Mouse (Mus musculus): ENCODE measurements around the gene Cep131. TPM values are rescaled to one million over a fixed set of nuclear protein-coding genes. Genes with fewer than 3 reads are reported as not detected.

Gene Cep131
- polyA plus RNA-seq, 1 experiment from 2014 or later: 28.1 TPM

DNA sequence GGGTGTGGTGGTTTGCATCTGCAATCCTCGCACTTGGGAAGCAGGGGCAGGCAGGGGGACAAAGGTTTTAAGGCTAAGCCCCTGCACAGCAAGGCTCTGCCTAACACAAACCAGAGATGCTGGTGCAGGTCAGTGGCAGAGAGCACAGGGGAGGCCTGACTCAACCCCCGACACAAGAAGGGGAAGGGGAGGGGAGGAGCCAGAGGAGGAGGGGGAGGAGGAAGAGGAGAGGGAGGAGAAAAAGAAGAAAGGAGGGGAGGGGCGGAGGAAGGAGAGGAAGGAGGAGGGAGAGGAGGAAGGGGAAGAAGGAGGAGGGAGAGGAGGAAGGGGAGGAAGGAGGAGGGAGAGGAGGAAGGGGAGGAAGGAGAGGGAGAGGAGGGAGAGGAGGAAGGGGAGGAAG lies 52.3 kb downstream of the Cep131 start:
- DNase-seq (ENCODE audit: low spot score): no peak
- no peak overlapping the region for H3K9ac ChIP-seq
- no peaks in the 10 kb centered on the region for H3K4me1 ChIP-seq (replicated peaks; ENCODE audit: control insufficient read depth, insufficient read depth, low read length)
- H3K4me2 ChIP-seq (replicated peaks): no peak overlapping the region
- H3K27ac ChIP-seq: no peak overlapping the region
- no peaks in the 10 kb centered on the region for H3K9me3 ChIP-seq (ENCODE audit: control insufficient read depth, low read length)
- H3K4me3 ChIP-seq (replicated peaks; ENCODE audit: low read length): no peak overlapping the region
- 29% methylated on average over 3 of the region's 3 CpGs for WGBS
- no peaks in the 10 kb centered on the region for H3K36me3 ChIP-seq (replicated peaks; ENCODE audit: control insufficient read depth, insufficient read depth)
- ATAC-seq (ENCODE audit: low FRiP score): no peak
- no peaks in the 10 kb centered on the region for H3K27me3 ChIP-seq (ENCODE audit: control insufficient read depth, insufficient read depth, low read length)

DNA sequence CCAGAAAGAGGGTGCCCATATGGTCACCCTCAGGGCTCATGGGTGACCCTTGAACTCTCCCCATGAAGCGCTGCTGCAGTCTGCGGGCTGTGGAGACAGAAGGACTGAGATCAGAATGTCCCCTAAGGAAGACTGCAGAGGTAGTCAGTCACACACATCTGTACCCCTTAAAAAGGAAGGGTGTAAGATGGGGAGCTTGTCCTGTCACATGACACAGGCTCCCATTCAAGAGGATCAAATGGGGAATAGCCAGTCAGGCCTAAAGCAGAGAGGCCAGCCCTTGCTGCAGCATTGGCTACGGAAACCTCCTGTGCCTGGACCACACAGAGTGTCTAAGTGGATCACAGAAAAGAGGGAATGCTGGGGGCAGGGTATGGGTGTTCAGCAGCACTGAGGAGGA lies 53.2 kb downstream of the Cep131 start:
- no peak for ATAC-seq (ENCODE audit: low FRiP score)
- no peaks in the 10 kb centered on the region for H3K27me3 ChIP-seq (ENCODE audit: control insufficient read depth, insufficient read depth, low read length)
- 59% methylated on average over 3 of the region's 3 CpGs for WGBS
- H3K9ac ChIP-seq: no peak overlapping the region
- no peaks in the 10 kb centered on the region for H3K4me1 ChIP-seq (replicated peaks; ENCODE audit: control insufficient read depth, insufficient read depth, low read length)
- H3K4me3 ChIP-seq (replicated peaks; ENCODE audit: low read length): no peak overlapping the region
- no peaks in the 10 kb centered on the region for H3K36me3 ChIP-seq (replicated peaks; ENCODE audit: control insufficient read depth, insufficient read depth)
- H3K27ac ChIP-seq: no peak overlapping the region
- H3K4me2 ChIP-seq (replicated peaks): no peak overlapping the region
- H3K9me3 ChIP-seq (ENCODE audit: control insufficient read depth, low read length): no peaks in the 10 kb centered on the region
- no peak for DNase-seq (ENCODE audit: low spot score)

DNA sequence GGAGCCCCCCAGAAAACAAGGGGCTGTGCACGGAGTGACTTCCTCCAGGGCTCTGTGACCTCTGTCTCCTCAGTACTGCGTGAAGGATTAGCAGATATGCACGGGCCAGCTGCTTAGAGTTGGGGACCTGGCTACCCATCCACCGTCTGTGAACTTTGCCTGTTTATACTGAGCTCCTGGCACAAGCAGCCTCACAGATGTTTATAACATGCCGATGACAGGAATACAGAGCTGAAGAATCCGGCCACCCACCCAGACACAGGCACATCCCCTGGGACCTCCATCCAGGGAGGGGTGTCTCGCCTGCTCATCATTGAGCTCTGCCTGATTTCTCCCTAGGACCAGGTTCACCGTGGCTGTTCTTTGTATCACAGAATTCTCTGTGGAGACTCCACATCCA lies 54.6 kb downstream of the Cep131 start:
- no peaks in the 10 kb centered on the region for H3K9me3 ChIP-seq (ENCODE audit: control insufficient read depth, low read length)
- H3K27ac ChIP-seq: no peak overlapping the region
- H3K27me3 ChIP-seq (ENCODE audit: control insufficient read depth, insufficient read depth, low read length): no peaks in the 10 kb centered on the region
- no peak overlapping the region for H3K4me2 ChIP-seq (replicated peaks)
- DNase-seq (ENCODE audit: low spot score) (no peak), ATAC-seq (ENCODE audit: low FRiP score) (no peak)
- H3K36me3 ChIP-seq (replicated peaks; ENCODE audit: control insufficient read depth, insufficient read depth): no peaks in the 10 kb centered on the region
- 62% methylated on average over 8 of the region's 8 CpGs for WGBS
- H3K4me1 ChIP-seq (replicated peaks; ENCODE audit: control insufficient read depth, insufficient read depth, low read length): no peaks in the 10 kb centered on the region
- H3K4me3 ChIP-seq (replicated peaks; ENCODE audit: low read length): no peak overlapping the region
- no peak overlapping the region for H3K9ac ChIP-seq

DNA sequence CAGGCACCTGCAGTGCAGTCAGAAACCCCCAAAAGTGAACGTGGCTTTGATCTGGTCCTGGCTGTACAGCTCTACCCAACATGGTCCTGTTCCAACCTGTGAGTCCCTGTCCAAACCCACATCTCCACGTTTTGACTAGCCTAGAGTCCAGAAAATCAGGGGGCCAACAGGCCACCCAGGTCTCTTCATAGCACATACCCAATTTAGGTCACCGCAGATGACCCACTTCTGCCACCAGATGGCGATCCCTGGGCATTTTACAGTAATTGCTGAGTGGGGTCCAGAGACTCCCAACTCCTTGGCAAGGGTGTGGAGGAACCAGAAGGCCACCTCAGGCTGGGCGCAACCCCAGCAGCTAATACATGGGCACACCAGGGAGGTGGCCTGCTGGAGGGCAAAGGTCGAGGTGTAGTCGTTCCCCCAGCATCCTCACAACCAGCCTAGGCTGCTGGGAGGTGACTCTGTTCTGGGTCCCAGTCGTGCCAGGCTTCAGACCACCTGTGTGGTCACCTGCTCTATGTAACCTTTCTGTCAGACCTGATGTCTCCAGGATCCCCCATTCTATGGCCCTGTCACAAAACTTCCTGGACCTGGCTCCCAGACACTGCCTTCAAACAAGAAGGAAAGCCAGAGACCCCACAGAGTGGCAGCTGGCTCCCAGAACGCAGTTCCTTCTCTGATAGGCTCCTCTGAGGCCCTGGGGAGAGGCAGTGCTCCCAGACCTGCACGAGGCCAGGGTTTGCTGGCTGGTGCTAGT lies 56.3 kb downstream of the Cep131 start:
- Histone ChIP-seq H3K27ac (no peak overlapping the region), H3K36me3 (replicated peaks; ENCODE audit: control insufficient read depth, insufficient read depth) (no peaks in the 10 kb centered on the region), H3K27me3 (ENCODE audit: control insufficient read depth, insufficient read depth, low read length) (no peaks in the 10 kb centered on the region), H3K9ac (no peak overlapping the region), H3K9me3 (ENCODE audit: control insufficient read depth, low read length) (no peaks in the 10 kb centered on the region), H3K4me3 (replicated peaks; ENCODE audit: low read length) (no peak overlapping the region), H3K4me2 (replicated peaks) (no peak overlapping the region), H3K4me1 (replicated peaks; ENCODE audit: control insufficient read depth, insufficient read depth, low read length) (no peaks in the 10 kb centered on the region)
- ATAC-seq (ENCODE audit: low FRiP score) (0 out of 2 replicates have a peak, but pooled peaks have one; percentile 35), DNase-seq (ENCODE audit: low spot score) (peak; percentile 62)
- WGBS: 37% methylated on average over 10 of the region's 10 CpGs

DNA sequence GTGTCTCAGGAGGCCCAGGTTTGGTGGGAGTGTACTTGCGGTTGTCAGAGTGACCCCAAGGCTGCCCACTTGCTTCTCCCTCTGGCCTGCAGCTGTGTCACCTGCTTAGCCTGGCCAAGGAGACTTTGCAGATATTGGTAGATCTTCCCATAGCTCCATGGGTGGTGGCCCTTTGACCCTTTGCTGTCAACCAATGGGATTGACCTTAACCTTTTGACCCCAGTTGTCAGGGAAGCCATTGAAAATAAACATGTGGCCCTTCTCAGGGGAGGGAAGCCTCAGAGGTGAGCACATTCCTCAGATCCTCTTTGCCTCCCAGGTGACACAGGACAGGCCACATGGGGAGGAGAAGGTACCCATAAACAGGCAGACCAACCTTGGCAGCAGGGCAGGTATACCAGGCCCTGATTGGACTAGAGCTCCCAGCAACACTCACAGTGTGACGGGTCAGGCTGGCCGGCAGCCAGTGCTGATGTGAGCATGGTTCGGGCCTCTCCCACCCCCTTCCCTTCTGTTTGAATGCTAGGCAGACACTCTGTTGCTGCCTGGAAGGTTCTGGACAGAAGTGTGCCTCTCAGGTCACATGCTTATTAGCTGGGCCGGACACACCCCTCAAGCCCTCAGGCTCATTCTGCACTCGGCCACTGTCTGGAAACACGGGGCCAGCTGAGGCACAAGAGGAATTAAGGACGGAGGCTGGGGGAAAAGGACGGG lies 57.0 kb downstream of the Cep131 start:
- Histone ChIP-seq H3K9ac (no peak overlapping the region), H3K27me3 (ENCODE audit: control insufficient read depth, insufficient read depth, low read length) (no peaks in the 10 kb centered on the region), H3K4me3 (replicated peaks; ENCODE audit: low read length) (no peak overlapping the region), H3K9me3 (ENCODE audit: control insufficient read depth, low read length) (no peaks in the 10 kb centered on the region), H3K4me1 (replicated peaks; ENCODE audit: control insufficient read depth, insufficient read depth, low read length) (no peaks in the 10 kb centered on the region), H3K36me3 (replicated peaks; ENCODE audit: control insufficient read depth, insufficient read depth) (no peaks in the 10 kb centered on the region), H3K27ac (no peak overlapping the region), H3K4me2 (replicated peaks) (no peak overlapping the region)
- WGBS: 36% methylated on average over 9 of the region's 9 CpGs
- ATAC-seq (ENCODE audit: low FRiP score) (no peak), DNase-seq (ENCODE audit: low spot score) (no peak)

DNA sequence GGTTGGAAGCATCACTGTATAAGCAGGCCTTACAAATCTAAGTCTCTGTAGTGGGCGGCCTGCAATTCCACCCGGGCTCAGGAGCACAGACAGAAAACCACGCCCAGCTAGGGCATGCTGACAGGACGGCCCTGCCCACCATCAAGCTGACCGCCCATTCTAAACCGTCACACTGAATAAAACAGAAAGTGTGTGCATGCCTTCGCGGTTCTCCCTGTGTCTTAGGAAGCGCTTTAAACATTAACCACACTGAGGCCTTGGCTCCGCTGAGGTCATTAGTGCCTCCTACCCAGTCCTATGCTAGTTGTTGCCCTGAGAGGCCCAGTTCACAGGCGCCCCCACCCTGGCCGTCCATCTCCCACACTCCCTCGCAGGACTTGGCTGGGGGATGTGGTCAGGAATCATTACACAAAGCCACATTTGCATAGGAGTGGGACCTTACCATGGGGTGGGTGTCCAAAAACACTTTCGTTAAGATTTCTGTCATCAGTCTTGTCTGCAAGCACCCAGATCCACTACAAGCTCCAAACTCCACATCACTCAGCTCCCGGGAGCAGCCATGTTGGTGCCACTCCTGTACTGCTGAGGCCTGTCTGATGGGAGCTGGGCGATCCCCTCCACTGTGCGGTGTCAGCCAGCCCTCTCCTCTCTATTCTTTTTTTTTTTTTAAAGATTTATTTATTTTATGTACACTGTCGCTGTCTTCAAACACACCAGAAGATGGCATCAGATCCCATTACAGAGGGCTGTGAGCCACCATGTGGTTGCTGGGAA lies 58.1 kb downstream of the Cep131 start:
- Histone ChIP-seq H3K4me1 (replicated peaks; ENCODE audit: control insufficient read depth, insufficient read depth, low read length) (peaks cover 3% of the 10 kb centered on the region), H3K4me3 (replicated peaks; ENCODE audit: low read length) (no peak overlapping the region), H3K36me3 (replicated peaks; ENCODE audit: control insufficient read depth, insufficient read depth) (no peaks in the 10 kb centered on the region), H3K27me3 (ENCODE audit: control insufficient read depth, insufficient read depth, low read length) (no peaks in the 10 kb centered on the region), H3K4me2 (replicated peaks) (no peak overlapping the region), H3K9ac (no peak overlapping the region), H3K9me3 (ENCODE audit: control insufficient read depth, low read length) (no peaks in the 10 kb centered on the region), H3K27ac (no peak overlapping the region)
- DNase-seq (ENCODE audit: low spot score) (no peak), ATAC-seq (ENCODE audit: low FRiP score) (no peak)
- 54% methylated on average over 18 of the region's 18 CpGs for WGBS

DNA sequence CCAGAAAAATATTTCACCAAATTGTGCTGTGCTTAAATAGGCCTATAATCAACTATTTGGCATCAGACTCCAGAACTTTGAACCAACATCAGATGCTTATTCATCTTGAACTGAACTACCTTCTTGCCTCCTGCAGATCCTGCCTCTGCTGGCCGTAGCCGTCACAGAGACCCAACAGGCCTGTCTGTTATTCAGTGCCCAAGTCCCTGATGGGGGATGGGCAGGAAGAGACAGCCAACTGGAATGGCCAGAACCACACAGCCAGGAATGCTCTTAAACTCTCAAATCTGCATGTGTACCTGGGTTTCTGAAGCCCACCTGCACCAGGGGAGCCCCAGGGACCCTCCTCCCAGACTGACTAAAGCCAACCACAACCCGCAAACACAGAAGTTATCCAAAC lies 59.7 kb downstream of the Cep131 start:
- H3K4me2 ChIP-seq (replicated peaks): no peak overlapping the region
- H3K27ac ChIP-seq: no peak overlapping the region
- no peaks in the 10 kb centered on the region for H3K36me3 ChIP-seq (replicated peaks; ENCODE audit: control insufficient read depth, insufficient read depth)
- H3K4me1 ChIP-seq (replicated peaks; ENCODE audit: control insufficient read depth, insufficient read depth, low read length): peaks cover 16% of the 10 kb centered on the region
- DNase-seq (ENCODE audit: low spot score) (no peak), ATAC-seq (ENCODE audit: low FRiP score) (no peak)
- no peak overlapping the region for H3K4me3 ChIP-seq (replicated peaks; ENCODE audit: low read length)
- H3K9me3 ChIP-seq (ENCODE audit: control insufficient read depth, low read length): no peaks in the 10 kb centered on the region
- no peak overlapping the region for H3K9ac ChIP-seq
- whole genome bisulfite sequencing: 76% methylated on average over 3 of the region's 3 CpGs
- no peaks in the 10 kb centered on the region for H3K27me3 ChIP-seq (ENCODE audit: control insufficient read depth, insufficient read depth, low read length)

DNA sequence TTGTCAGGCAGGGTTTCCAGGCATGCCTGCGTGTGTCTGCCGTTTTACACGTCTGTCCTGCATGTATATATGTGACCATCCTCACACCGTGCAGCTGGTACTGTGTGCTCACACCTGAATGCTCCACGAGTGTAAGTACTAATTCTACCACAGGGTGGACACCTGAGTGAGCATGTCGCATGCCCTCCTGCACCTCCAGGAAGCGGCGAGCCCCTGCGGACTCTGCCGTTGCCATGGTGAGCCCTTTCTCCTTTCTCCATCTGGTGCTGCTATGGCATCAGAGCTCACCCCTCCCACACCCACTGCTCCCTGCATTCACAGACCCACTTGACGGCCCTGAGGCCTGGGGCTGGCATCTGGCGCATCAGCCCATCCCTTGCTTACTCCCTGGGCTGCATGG lies 63.8 kb downstream of the Cep131 start:
- ATAC-seq (ENCODE audit: low FRiP score) (peak; percentile 74), DNase-seq (ENCODE audit: low spot score) (peak; percentile 53)
- Histone ChIP-seq H3K4me3 (replicated peaks; ENCODE audit: low read length) (no peak overlapping the region), H3K27ac (peak overlapping the region; percentile 73), H3K4me1 (replicated peaks; ENCODE audit: control insufficient read depth, insufficient read depth, low read length) (peaks cover 16% of the 10 kb centered on the region), H3K9ac (peak overlapping the region; percentile 45), H3K27me3 (ENCODE audit: control insufficient read depth, insufficient read depth, low read length) (no peaks in the 10 kb centered on the region), H3K9me3 (ENCODE audit: control insufficient read depth, low read length) (no peaks in the 10 kb centered on the region), H3K4me2 (replicated peaks) (peak overlapping the region; percentile 6), H3K36me3 (replicated peaks; ENCODE audit: control insufficient read depth, insufficient read depth) (peaks cover 12% of the 10 kb centered on the region; the same call in 1 of the 2 replicates)
- 34% methylated on average over 12 of the region's 12 CpGs for WGBS

DNA sequence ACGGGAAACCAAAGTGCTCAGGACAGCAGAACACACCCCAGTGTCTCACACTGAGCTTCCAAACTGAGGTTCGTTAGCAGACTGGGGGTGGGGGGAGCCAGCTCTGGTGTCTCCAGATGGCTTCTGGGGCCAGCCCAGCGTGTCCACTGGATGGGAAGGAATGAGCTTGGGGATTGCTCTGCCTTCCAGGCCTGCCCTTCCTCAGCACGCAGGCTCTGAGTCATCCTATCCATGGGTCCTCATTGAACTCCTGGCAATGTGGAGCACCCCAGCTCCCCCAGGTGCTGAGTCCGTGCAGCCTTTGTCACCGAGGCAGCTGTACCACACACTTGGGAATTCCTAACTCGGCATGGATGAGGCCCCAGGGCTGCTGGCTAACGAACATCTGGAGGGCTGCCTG lies 64.4 kb downstream of the Cep131 start:
- H3K4me2 ChIP-seq (replicated peaks): no peak overlapping the region
- no peak overlapping the region for H3K4me3 ChIP-seq (replicated peaks; ENCODE audit: low read length)
- ATAC-seq (ENCODE audit: low FRiP score) (no peak), DNase-seq (ENCODE audit: low spot score) (no peak)
- H3K9ac ChIP-seq: no peak overlapping the region; the same call in 1 of the 2 replicates
- 0 out of 2 replicates have a peak overlapping the region, but pooled peaks have one; percentile 73 for H3K27ac ChIP-seq
- no peaks in the 10 kb centered on the region for H3K9me3 ChIP-seq (ENCODE audit: control insufficient read depth, low read length)
- peaks cover 12% of the 10 kb centered on the region; the same call in 1 of the 2 replicates for H3K36me3 ChIP-seq (replicated peaks; ENCODE audit: control insufficient read depth, insufficient read depth)
- WGBS: 41% methylated on average over 8 of the region's 8 CpGs
- peaks cover 16% of the 10 kb centered on the region for H3K4me1 ChIP-seq (replicated peaks; ENCODE audit: control insufficient read depth, insufficient read depth, low read length)
- no peaks in the 10 kb centered on the region for H3K27me3 ChIP-seq (ENCODE audit: control insufficient read depth, insufficient read depth, low read length)

Measured in hindbrain, embryonic 14.5 days (tissue).